Mouse (Mus musculus) erythroid progenitor cell, adult 5-6 weeks (primary cell): Measurements from ENCODE around the gene Osbpl6. TPM values are rescaled to one million over a fixed set of nuclear protein-coding genes. Genes with fewer than 3 reads are reported as not detected.

Experiments
- ATAC-seq: replicated peaks from 2 replicates; pipeline ENCODE4 v1.8.0; 2016; ENCODE audit warnings: moderate number of reproducible peaks, mild to moderate bottlenecking, moderate TSS enrichment, inconsistent platforms; ENCODE audit not compliant: poor library complexity, low FRiP score, severe bottlenecking
- total RNA-seq, 2 experiments: library from RNA; stranded (forward) in 1 of 2; stranded (reverse) in 1 of 2; fragments of 150-400 nt in 1 of 2; fragments of 186-747, 209-891 nt in 1 of 2; gene quantifications; 2 replicates each; pipeline versions ENCODE4 v1.2.3 to v1.2.4; 2015 to 2017; ENCODE audit warnings: low replicate concordance in 2 of 2

Gene Osbpl6
- total RNA-seq, 2 experiments from 2014 or later, result not detected

DNA sequence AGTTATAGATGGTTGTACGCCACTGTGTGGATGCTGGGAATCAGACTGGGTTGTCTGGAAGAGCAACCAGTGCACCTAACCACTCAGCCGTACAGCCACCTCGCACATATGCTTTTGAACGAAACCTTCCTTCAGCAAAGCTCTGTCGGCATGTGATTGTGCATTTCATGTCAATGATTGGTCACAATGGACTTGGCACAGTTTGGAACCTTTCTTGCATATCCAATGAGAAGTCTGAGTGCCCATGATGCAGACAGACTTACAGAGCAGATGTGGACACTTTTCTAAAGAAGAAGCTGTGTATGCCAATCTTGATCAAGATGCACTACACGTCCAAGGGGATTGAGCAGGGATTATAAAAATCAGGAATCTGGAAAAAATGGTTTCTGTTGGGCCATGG lies 85.1 kb downstream of the Osbpl6 start:
- no peak for ATAC-seq

GRCm38 (mm10) chr2:76492224-76492623 lies 85.9 kb downstream of the Osbpl6 start:
- ATAC-seq, result no peak

GRCm38 (mm10) chr2:76496006-76496748 lies 89.9 kb downstream of the Osbpl6 start:
- ATAC-seq, result no peak

DNA sequence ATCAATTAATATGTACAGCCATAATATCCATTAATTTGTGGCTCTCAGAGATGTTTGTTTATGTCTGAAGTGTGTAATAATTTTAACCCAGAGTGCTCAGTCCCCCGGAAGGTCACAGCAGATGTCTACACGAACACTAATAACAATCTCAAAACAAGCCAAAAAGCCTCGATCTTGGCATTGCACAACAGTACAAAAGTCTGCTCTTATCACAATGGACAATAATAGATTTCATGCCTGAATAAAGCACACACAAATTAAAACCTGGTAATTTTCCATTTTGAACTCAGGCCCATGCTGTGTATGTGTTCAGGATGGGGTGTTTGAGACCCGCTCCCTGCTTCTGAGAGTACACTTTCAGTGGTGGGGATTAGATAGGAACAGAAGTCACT lies 90.4 kb downstream of the Osbpl6 start:
- ATAC-seq, result no peak

GRCm38 (mm10) chr2:76498891-76499290 lies 92.6 kb downstream of the Osbpl6 start:
- ATAC-seq, result no peak

DNA sequence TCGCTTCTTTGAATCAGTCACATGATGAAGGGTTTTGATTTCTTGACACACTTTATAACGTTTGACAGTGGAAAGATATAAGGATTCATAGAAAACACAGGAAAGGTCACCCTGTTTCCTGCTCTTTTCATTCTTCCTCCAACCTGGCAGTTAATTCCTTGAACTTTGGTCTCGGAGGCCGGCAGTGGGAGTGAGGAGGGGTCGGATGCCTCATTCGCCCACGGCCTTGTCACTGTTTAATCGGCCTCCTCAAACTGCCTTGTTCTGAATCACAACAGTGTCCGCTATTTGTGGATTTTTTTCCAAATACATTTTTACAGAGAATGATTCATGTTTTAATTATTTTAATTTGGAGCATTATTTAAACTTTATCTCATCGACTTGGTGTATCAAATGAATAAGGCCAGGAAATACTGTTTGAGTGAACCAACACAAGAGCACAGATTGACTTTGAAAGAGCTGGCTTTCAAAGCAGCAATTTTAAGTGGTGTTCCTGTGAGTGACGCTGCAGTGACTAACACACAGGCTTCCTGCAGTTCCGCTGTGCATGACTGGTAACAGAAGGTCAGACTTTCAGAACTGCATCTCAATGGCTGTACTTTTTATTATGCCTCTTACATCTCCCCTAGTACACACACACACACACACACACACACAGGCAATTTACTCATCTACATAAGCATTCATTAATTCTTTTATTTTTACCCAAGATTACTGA lies 98.0 kb downstream of the Osbpl6 start:
- no peak for ATAC-seq

DNA sequence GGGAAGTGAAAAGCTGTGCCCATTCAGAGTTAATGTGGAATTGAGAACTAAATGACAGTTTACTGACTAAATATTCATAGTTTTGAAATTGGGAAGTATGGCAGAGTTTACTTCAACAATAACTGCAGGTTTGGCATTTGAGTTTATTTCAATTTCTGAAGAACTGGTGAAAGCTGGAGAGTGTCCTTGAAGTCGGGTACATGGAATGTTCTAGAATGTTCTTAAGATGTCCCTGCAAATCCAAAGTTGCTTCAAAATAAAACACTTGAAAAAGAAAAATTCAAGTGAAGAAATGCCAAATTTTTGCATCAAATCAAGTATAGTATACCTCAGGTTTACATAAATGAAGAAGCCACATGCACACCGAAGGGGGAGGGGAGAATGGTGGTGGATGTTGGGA lies 98.7 kb downstream of the Osbpl6 start:
- ATAC-seq, result no peak

DNA sequence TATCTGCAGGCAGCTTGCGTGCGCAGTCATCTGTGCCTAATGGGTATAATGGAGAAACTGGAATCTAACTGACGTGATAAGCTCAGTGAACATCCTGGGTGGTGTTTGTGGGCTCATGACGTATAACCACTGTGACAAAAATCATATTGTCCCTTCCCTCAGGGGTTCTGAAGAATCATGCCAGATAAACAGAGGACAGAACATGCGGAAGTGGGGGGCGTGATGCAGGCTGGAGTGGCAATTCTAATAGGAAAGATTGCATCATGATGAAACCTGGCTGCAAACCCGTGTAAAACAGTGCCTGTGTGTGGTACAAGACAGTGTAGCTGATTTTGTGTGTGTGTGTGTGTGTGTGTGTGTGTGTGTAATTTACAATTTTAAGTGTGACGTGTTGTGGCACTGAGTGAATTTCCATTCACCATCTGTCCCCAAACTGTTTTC lies 105.0 kb downstream of the Osbpl6 start:
- no peak for ATAC-seq

DNA sequence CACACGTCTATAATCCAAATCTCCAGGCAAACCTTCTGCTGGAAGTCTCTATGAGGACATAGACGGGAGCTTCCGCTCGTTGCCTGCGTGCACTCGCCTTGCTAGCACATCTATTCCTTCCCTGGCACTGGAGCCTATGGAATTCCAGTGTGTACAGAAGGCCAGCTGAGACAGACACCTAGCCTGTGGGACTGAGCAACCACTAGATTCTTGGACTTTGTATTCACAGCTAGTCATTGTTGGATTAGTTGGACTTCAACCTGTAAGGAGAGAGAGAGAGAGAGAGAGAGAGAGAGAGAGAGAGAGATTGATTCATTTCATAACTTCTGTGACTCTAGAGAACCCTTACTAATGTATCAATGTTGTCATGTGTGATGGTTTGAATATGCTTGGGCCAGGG lies 105.8 kb downstream of the Osbpl6 start:
- no peak for ATAC-seq

GRCm38 (mm10) chr2:76512888-76513287 lies 106.6 kb downstream of the Osbpl6 start:
- ATAC-seq, result no peak

DNA sequence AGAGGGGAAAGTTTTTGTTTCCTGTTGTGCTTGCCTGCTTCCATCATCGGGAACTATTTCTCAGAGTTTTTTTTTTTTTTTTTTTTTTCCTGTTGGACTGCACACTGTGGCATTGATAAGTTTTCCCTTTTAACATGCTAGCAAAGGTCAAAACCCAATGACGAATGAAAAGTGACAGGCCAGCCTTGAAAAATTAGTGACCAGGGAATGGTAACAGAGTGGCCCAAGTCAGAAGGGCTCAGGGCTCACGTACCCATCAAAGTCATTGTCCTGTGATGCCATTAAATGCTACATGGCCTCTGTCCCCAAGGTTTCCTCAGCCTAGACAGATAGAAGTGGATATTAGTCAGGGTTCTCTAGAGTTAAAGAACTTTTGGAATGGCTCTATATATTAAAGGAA lies 107.0 kb downstream of the Osbpl6 start:
- ATAC-seq, result no peak

GRCm38 (mm10) chr2:76517471-76517870 lies 111.2 kb downstream of the Osbpl6 start:
- no peak for ATAC-seq

DNA sequence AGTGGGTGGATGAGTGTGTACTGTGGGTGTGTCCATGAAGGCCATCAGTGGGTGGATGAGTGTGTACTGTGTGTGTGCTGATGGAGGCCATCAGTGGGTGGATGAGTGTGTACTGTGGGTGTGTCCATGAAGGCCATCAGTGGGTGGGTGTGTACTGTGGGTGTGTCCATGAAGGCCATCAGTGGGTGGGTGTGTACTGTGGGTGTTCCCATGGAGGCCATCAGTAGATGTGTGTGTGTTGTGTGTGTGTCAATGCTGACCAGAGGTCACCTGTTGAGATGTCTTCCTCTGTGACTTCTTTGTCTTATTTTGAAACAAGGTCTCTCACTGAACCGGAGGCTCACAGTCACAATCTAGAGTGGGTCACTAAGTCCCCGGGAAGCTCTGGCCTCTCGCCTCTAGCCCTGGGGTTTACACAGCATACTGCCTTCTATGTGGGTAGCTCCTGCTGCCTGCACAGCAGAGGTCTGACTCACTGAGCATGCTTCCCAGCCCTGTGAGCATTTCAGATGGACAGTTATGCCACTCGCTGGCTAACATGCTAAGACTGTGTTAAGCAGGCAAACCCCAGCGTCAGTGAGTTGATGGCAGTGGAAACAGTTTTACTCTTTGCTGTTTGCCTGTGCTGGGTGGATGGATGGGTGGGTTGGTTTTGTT lies 112.2 kb downstream of the Osbpl6 start:
- ATAC-seq, result no peak

GRCm38 (mm10) chr2:76521585-76521984 lies 115.3 kb downstream of the Osbpl6 start:
- ATAC-seq, result no peak

GRCm38 (mm10) chr2:76524451-76524850 lies 118.1 kb downstream of the Osbpl6 start:
- ATAC-seq, result no peak

- no peak for ATAC-seq
These were observed 119.3 kb downstream of the Osbpl6 start for GRCm38 (mm10) chr2:76525645-76526044.

GRCm38 (mm10) chr2:76532490-76533126 lies 126.3 kb downstream of the Osbpl6 start:
- no peak for ATAC-seq

GRCm38 (mm10) chr2:76534932-76535331 lies 128.6 kb downstream of the Osbpl6 start:
- ATAC-seq, result no peak

GRCm38 (mm10) chr2:76541900-76542299 lies 135.6 kb downstream of the Osbpl6 start:
- no peak for ATAC-seq

GRCm38 (mm10) chr2:76542921-76543320 lies 136.6 kb downstream of the Osbpl6 start:
- no peak for ATAC-seq
